Comparison of ENCODE assay signal across 7 mouse cellular contexts in the genomic region with DNA sequence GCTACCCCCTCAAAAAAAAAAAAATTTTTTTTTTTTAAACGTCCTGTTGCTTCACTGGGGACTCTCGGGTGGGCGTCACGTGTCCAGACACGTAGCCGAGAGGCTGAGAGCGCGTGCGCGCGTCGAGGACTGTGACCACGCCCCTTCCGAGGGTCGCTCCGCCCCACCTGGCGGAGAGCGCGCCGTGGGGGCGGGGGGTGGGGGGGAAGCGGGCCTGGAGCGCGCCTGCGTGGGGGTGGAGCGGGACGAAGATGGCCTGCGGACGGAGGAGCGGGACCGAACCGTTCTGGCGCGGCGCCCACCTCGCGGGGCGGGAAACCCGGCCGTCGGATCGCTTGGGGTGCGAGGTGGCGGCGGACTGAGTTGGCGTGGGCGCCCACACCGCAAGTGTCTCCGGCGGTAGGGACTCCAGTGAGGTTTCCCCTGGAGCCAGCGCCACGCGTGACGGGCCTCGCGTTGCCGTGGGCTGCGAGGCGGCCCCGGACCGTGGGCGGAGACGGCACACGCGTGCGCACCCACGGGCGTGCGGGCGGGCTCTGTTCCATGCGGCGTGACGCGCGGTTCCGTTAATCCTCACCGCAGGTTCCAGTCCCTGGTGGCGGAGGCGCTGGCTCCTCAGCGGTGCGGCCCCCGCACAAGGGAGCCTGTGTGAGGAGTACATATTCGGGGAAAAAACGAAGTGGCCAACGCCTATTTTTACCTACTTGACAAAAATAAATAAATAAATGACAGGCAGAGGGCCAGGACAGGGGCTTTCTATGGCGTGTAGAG. TPM values are rescaled to one million over a fixed set of nuclear protein-coding genes. Genes with fewer than 3 reads are reported as not detected.
DNase-seq lines count a peak whose midpoint lies in the region; ATAC-seq and TF ChIP-seq lines count a peak whose summit lies in the region.

A gene (minus strand): TSS at position 170 of the 771 bp plus-strand sequence.

- H3K4me1 ChIP-seq in embryonic facial prominence, embryonic 11.5 days (ENCODE audit: control insufficient read depth, insufficient read depth, low read length): no peaks in the 10 kb centered on the region
- peaks cover 5% of the 10 kb centered on the region for H3K4me1 ChIP-seq in kidney, adult 2 months (ENCODE audit: control insufficient read depth, insufficient read depth, low read length)
- peaks cover 11% of the 10 kb centered on the region for H3K4me1 ChIP-seq in limb, embryonic 12.5 days (replicated peaks)
- H3K4me1 ChIP-seq in midbrain, embryonic 15.5 days: peaks cover 16% of the 10 kb centered on the region
- H3K4me1 ChIP-seq in spleen, adult 2 months (ENCODE audit: control insufficient read depth, insufficient read depth, insufficient read length): no peaks in the 10 kb centered on the region; the same call in 1 of the 2 replicates

- H3K27me3 ChIP-seq in embryonic facial prominence, embryonic 11.5 days (ENCODE audit: control insufficient read depth, insufficient read depth, low read length): no peaks in the 10 kb centered on the region
- no peaks in the 10 kb centered on the region for H3K27me3 ChIP-seq in kidney, adult 2 months (replicated peaks; ENCODE audit: control insufficient read depth, insufficient read depth, low read length)
- H3K27me3 ChIP-seq in limb, embryonic 12.5 days: no peaks in the 10 kb centered on the region
- no peaks in the 10 kb centered on the region for H3K27me3 ChIP-seq in midbrain, embryonic 15.5 days (replicated peaks)
- no peaks in the 10 kb centered on the region for H3K27me3 ChIP-seq in spleen, adult 2 months (ENCODE audit: control insufficient read depth, insufficient read depth, low read length)

- ATAC-seq in embryonic facial prominence, embryonic 11.5 days (replicated peaks; ENCODE audit: insufficient number of reproducible peaks, low FRiP score, low TSS enrichment, low read depth): peak; percentile 71
- ATAC-seq in limb, embryonic 12.5 days (ENCODE audit: insufficient number of reproducible peaks, insufficient read depth, low FRiP score, low TSS enrichment, low read depth): peak; percentile 78
- peak; percentile 86 for ATAC-seq in midbrain, embryonic 15.5 days (replicated peaks)

- H3K36me3 ChIP-seq in embryonic facial prominence, embryonic 11.5 days (replicated peaks; ENCODE audit: control insufficient read depth, insufficient read depth, low read depth, low read length): no peaks in the 10 kb centered on the region
- H3K36me3 ChIP-seq in kidney, adult 2 months (ENCODE audit: control insufficient read depth, insufficient read depth, low read length): no peaks in the 10 kb centered on the region
- no peaks in the 10 kb centered on the region for H3K36me3 ChIP-seq in limb, embryonic 12.5 days
- H3K36me3 ChIP-seq in midbrain, embryonic 15.5 days (replicated peaks): no peaks in the 10 kb centered on the region
- H3K36me3 ChIP-seq in spleen, adult 2 months (ENCODE audit: control insufficient read depth, insufficient read depth, low read length): no peaks in the 10 kb centered on the region

- H3K4me3 ChIP-seq in embryonic facial prominence, embryonic 11.5 days (ENCODE audit: low read depth, low read length): peak within 1 kb of the TSS; percentile 93
- peak within 1 kb of the TSS; percentile 92 for H3K4me3 ChIP-seq in kidney, adult 2 months (ENCODE audit: insufficient read depth, low read depth, low read length)
- peak within 1 kb of the TSS; percentile 87 for H3K4me3 ChIP-seq in limb, embryonic 12.5 days (replicated peaks)
- peak within 1 kb of the TSS; percentile 89 for H3K4me3 ChIP-seq in midbrain, embryonic 15.5 days
- H3K4me3 ChIP-seq in spleen, adult 2 months (ENCODE audit: extremely low read depth, insufficient read depth, insufficient read length): peak within 1 kb of the TSS; percentile 98

- peak; percentile 24 for TF ChIP-seq POLR2A in kidney, adult 2 months (IDR thresholded peaks at IDR 0.05; ENCODE audit: low read depth, low read length)
- peak; percentile 5; the same call in 1 of the 2 replicates for TF ChIP-seq POLR2A in spleen, adult 2 months (IDR thresholded peaks at IDR 0.05; ENCODE audit: low read depth, low read length)

- TF ChIP-seq CTCF in kidney, adult 2 months (conservative IDR thresholded peaks at IDR 0.05; ENCODE audit: insufficient read depth, insufficient read length, low read depth, low read length): no peak
- no peak for TF ChIP-seq CTCF in spleen, adult 2 months (IDR thresholded peaks at IDR 0.05; ENCODE audit: extremely low read depth, insufficient read depth, insufficient read length, insufficient replicate concordance)

- H3K9me3 ChIP-seq in embryonic facial prominence, embryonic 11.5 days (replicated peaks; ENCODE audit: control insufficient read depth, low read length): no peaks in the 10 kb centered on the region
- H3K9me3 ChIP-seq in limb, embryonic 12.5 days: no peaks in the 10 kb centered on the region
- H3K9me3 ChIP-seq in midbrain, embryonic 15.5 days: no peaks in the 10 kb centered on the region

- under 1% methylated on average over 61 of the region's 86 CpGs for WGBS in embryonic facial prominence, embryonic 11.5 days
- WGBS in kidney, adult 2 months: under 1% methylated on average over 86 of the region's 86 CpGs
- under 1% methylated on average over 86 of the region's 86 CpGs for WGBS in limb, embryonic 12.5 days
- under 1% methylated on average over 85 of the region's 86 CpGs for WGBS in midbrain, embryonic 15.5 days
- under 1% methylated on average over 86 of the region's 86 CpGs for WGBS in spleen, adult 2 months

- H3K4me2 ChIP-seq in embryonic facial prominence, embryonic 11.5 days (ENCODE audit: low read depth, low read length): peak within 1 kb of the TSS; percentile 67
- peak within 1 kb of the TSS; percentile 59 for H3K4me2 ChIP-seq in limb, embryonic 12.5 days
- peak within 1 kb of the TSS; percentile 56 for H3K4me2 ChIP-seq in midbrain, embryonic 15.5 days

- H3K27ac ChIP-seq in embryonic facial prominence, embryonic 11.5 days (replicated peaks; ENCODE audit: low read depth, low read length): peak within 1 kb of the TSS; percentile 98
- peak within 1 kb of the TSS; percentile 100 for H3K27ac ChIP-seq in kidney, adult 2 months (ENCODE audit: insufficient read depth, low read depth, low read length)
- peak within 1 kb of the TSS; percentile 98 for H3K27ac ChIP-seq in limb, embryonic 12.5 days
- H3K27ac ChIP-seq in midbrain, embryonic 15.5 days: peak within 1 kb of the TSS; percentile 98
- peak within 1 kb of the TSS; percentile 98 for H3K27ac ChIP-seq in spleen, adult 2 months (ENCODE audit: insufficient read depth, low read length)

- peak; percentile 97 for DNase-seq in adrenal gland, postnatal 14 days
- DNase-seq in embryonic facial prominence, embryonic 11.5 days (ENCODE audit: low spot score): peak; percentile 97
- DNase-seq in heart, adult 11 months: peak; percentile 100
- DNase-seq in kidney, adult 2 months: peak; percentile 97
- DNase-seq in spleen, adult 2 months (ENCODE audit: low read depth in 1 of 2, low spot score in 2 of 2): peak; percentile 89 to 91

- H3K9ac ChIP-seq in embryonic facial prominence, embryonic 11.5 days (replicated peaks; ENCODE audit: low read length): peak within 1 kb of the TSS; percentile 98
- H3K9ac ChIP-seq in limb, embryonic 12.5 days (replicated peaks): peak within 1 kb of the TSS; percentile 98
- H3K9ac ChIP-seq in midbrain, embryonic 15.5 days: peak within 1 kb of the TSS; percentile 95

RNA-seq across cellular contexts. Expression of the gene that starts here (rescaled TPM):
- 253 and 270 TPM in 2 replicates for total RNA-seq in adrenal gland, postnatal 14 days (2021)
- polyA plus RNA-seq in embryonic facial prominence, embryonic 11.5 days (2014; fragmentation: Nextera tagmentation; extraction: Ambion mirVana): 39.2 and 47.6 TPM in 2 replicates
- polyA plus RNA-seq in kidney, adult 2 months (2012; rRNA removed): 115 and 121 TPM in 2 replicates
- polyA plus RNA-seq in limb, embryonic 12.5 days (2016; fragmentation: Nextera tagmentation; extraction: Ambion mirVana): 27.8 and 30.5 TPM in 2 replicates
- 34.5 and 39.0 TPM in 2 replicates for polyA plus RNA-seq in midbrain, embryonic 15.5 days (2015; fragmentation: Nextera tagmentation; extraction: Ambion mirVana)
- polyA plus RNA-seq in spleen, adult 2 months (2012; rRNA removed): 76.0 and 97.9 TPM in 2 replicates

Comparison
In these comparisons a context has a peak if more than half of its experiments do, and no peak if none do; other contexts are left out.
1. Peak in every context shown above with its lines: DNase-seq, ATAC-seq, H3K4me3 ChIP-seq and H3K27ac ChIP-seq.